Mouse (Mus musculus): ENCODE measurements around the gene Wwtr1.

Gene Wwtr1

DNA sequence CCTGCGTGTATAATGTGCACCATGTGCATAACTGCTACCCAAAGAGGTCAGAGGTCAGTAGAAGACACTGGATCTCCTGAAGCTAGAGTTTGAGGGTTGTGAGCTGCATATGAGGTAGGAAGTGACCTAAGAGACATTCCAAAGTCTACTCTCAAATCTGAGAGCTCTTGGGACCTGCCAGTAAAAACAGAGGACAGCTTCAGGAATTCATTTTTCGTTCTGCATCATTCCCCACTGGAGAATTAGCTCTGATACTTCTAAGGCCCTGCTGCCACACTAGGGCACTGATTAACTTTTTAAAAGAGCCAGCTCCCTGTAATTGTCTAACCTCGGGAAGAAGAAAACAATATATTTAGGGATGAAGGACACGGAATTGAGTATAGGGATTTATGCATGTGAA, 53.8 kb downstream of the Wwtr1 start:
- no peak for DNase-seq (ENCODE audit: low read depth in 1 of 2, low spot score in 2 of 2)

DNA sequence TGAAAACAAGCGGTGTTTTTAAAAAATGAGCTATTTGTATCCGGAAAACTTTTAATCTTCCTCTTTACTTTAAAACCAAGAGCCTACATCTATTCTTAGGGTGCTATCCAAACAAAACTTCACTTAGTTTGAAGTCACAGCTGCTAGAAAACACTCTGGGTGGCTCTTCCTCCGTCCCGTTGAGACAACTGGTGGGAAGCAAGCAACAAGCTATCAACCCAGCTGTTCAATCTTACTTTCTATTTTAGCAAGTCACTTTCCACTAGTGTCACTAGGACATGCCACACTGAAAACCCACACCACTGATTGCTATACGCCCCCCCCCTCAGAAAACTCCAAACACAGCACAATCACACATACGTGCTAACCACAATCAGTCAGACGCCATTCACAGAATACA, 55.7 kb downstream of the Wwtr1 start:
- no peak for DNase-seq (ENCODE audit: low read depth in 1 of 2, low spot score in 2 of 2)

DNA sequence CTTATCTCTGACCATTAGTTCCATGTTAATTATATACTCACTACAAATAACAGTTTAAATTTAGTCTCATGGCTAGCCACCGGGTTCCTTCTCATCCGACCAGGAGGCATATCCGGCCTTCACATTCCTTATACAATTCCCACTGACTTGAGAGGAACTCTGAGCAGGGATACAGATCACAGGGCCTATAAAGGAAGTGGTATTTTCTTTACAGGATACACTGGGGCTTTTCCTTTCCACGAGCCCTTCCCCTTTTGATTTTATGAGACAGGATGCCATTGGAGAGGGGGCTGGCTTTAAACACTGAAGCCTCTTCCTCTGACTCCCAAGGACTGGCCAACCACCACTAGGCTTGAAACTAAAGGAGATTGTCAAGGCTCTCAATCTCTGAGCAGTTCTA, 59.6 kb downstream of the Wwtr1 start:
- no peak for DNase-seq (ENCODE audit: low read depth in 1 of 2, low spot score in 2 of 2)

DNA sequence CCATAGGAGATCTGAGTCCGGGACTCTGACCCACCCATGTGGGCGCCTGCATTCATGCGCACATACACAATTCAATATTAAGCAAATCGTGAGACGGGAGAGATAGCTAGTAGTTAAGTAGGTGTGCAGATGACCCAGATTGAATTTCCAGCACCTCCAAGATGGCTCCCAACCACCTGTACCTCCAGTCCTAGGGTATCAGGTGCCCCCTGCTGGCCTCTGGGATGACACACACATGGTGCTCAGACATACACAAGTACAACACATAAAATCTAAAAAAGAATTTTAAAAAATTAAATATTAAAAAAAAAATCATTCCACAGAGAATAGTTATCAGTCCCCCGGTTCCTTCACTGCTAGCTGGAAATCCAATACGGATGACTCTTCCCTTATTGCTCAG, 60.7 kb downstream of the Wwtr1 start:
- no peak for DNase-seq (ENCODE audit: low read depth in 1 of 2, low spot score in 2 of 2)

DNA sequence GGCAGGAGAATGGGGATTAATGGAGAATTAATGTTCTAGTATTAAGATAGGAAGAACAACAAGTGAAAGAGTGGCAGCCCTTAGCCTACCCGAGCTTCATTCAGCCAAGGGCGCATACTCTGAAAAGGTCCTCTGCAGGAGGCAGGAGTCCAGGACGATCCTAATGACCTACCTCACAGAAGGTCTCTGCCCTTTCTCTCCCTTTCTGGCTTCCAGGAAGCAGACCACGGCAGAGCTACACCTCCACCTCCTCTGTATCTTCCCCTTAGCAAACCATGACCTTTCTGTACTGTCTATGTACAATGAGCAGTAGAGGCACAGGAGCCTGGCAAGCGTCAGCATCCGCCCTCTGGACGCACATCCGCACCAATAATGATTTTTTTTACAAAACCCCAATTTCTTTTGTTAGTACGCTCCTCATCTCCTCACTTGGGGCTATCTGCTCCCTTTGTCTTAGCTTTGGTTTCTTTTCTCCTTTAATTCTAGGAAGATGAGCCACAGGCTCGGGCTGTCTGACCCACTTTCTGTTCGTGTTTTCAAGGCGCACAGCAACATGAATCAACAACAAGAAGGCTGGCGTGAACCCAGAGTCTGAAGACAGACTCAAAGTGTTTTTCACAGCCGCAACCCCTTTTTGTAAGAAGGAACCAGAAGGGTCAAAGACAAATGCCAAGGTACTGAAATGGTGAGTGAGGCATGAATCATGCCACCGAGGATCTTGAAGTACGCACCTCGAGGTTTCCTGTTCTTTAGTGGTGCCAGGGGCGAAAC, 63.7 kb downstream of the Wwtr1 start:
- no peak for DNase-seq (ENCODE audit: low read depth in 1 of 2, low spot score in 2 of 2)

DNA sequence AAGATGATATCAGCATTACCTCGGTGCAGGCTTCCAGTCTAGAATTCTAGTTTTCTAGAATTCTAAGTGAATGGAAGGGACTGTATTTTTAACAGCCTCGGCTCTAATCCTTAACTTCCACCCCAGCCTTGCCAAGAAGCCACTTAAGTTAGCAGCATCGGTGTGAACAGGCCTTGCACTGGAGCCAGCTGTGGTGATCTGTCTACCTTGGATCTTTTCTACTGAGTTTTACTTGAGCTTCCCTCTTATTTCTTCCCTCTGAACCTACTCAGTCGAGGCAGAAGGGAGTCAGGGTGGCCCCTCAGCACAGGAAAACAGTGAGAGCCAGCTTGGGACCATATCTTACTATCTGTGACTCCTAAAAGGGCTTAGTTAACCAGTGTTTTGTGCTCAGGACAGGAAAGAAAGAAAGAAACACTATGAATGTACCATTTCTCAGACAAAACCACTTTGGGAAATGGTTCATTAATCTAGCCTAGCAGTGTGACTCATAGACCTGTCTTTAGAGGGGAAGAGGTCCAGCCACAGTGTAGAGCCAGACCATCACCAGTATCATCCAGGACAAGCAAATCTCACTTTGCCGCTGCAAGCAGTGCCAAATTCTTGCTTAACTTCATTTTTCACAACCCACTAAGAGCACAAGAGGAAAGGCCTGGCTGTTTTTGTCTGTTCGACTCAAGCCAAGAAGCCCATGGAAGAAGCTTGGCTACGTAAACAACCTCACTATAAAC, 65.6 kb downstream of the Wwtr1 start:
- DNase-seq (ENCODE audit: low read depth in 1 of 2, low spot score in 2 of 2), result no peak

DNA sequence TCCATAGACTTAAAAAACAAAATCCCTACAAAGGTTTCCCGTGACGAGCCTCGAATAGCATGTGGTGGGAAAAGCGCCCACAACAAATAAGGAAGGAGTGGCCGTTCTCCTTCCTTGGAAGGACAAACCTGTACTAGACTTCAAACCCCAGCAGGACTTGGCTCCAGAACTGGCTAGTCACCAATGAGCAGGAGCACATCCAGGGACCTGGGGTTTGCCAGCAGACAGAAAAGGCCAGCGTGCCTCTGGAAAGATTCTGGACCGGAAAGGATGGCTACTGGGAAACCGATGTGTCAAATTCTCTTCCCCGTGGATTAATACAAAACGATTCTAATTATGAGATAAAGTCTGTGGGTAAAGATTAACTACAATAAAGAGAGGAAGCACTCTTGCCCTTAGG, 69.7 kb downstream of the Wwtr1 start:
- DNase-seq (ENCODE audit: low read depth in 1 of 2, low spot score in 2 of 2), result no peak

DNA sequence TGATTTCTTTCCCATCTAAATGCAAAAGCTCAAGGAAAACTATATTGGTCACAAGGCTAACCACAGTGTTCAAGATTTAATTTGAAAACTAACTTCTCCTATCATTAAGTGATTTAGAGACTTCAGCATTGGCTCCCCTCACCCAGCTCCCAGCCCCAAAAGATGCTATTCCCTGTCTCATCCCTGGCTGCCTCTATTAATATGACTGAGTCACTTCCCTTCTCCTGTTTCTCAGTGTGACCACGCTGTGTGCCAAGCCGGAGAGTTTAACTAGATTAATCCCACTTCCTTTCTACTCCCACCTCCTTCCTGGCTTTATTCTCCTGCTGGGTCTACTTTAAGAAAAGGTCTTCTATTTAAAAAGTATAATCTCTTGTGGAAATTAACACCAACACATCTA, 71.0 kb downstream of the Wwtr1 start:
- DNase-seq (ENCODE audit: low read depth in 1 of 2, low spot score in 2 of 2), result no peak

DNA sequence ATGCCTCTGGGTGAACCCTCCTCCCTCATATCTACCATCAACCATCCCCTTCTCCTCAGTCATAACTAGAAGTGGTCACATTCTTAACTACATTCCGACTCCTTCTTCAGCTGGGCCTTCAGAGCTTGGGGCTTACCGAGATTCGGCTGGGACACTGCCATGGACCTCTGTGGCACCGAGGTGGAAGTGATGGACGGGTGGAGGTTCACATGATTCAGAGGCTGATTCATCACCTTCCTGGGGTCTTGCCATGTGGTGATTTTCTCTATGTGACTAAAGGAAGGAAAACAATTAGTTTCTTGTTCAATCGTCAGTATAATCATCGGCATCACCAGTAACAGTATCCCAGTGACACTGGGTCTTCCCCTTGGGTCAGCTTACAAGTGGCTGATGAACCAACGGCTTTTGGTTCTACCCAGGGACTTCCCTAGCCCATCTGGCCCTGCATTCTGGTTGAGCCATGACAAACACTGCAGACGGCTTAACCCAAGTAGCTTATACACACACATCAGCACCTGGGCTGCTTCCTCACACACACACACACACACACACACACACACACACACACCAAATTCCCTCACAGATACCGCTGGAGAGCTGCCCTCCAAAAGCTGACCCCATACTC, 74.0 kb downstream of the Wwtr1 start:
- no peak for DNase-seq (ENCODE audit: low read depth in 1 of 2, low spot score in 2 of 2)

DNA sequence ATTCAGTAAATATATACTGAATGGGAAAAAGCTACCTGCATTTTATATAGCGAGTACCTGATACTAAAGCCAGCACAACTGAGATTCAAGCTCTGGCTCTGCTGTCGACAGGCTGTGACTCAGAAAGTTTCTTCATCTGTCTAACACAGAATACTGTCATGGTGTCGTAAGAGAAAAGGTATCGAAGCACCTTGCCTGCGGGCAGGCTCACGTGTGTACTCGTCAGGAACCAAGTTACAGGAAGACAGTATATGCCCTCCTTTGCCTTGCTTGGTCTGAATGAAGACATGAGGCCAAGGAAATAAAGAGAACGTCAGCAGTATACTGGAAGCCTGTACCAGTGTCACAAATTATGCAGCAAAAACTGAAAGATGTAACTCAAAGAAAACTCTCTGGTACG, 74.9 kb downstream of the Wwtr1 start:
- DNase-seq (ENCODE audit: low read depth in 1 of 2, low spot score in 2 of 2), result no peak

DNA sequence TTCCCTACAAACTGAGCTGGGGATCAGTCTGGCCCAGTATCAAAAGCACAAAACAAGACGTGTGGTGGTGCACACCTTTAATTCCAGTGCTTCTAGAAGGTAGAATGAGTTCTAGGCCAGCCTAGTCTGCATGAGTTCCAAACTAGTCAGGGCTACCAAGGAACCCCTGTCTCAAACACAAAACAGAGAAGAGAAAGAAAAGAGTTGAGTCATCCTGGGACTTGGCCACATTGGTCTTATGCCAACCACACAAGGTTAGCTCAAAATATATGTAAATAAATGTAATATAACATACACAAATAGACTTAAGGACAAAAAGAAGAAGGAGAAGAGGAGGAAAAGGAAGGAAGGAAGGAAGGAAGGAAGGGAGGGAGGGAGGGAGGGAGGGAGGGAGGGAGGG, 77.9 kb downstream of the Wwtr1 start:
- DNase-seq (ENCODE audit: low read depth in 1 of 2, low spot score in 2 of 2), result no peak

DNA sequence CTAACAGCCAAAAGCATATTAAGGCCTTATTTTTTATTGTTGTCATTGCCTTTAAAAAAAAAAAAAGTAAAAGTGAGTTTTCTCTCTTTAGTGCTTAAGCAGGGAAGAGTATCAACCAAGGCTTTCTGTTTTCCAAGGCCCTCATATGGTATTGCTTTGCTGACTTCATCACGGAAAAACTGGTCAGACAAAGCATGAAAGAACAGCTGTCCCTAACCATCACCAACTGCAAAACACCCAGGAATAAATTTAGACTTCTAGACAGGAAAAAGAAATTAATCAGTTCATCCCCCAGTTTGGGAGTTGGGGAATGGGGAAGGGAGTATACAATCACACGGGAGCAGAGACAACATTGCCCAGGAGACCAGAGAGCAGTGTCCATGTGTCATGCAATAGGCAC, 79.3 kb downstream of the Wwtr1 start:
- no peak for DNase-seq (ENCODE audit: low read depth in 1 of 2, low spot score in 2 of 2)

DNA sequence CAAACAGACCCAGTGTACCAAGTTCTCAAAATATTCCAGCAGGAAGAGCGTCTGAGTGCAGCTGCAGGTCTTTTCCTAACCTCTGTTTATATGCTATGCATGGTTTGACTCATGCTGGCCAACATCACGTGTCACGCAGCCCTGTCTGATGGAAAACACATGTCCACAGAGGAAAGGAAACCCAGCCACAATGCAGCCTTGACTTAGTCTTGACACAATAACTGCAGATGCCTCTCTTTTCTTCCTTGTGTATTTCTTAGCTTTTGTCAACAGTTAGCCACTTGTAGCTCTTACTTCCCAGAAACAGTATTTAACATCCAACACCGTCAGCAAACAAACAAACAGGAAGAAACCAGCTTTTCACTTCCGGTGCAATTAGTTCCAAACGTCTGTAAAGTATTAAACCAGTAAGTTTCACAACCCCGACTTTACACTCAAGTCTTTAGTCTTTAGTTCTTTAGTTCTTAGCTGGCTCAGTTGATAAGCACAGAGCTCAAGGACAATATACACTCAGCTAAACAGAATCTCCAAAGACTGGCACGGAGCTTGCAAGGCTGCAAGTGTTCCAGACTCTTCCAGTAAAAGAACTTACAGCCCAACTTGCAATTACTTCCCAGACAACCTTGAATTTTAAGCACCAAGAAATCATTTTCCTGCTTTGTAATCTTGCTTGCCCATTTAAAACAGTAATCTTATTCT, 88.1 kb downstream of the Wwtr1 start:
- DNase-seq (ENCODE audit: low read depth in 1 of 2, low spot score in 2 of 2), result no peak

DNA sequence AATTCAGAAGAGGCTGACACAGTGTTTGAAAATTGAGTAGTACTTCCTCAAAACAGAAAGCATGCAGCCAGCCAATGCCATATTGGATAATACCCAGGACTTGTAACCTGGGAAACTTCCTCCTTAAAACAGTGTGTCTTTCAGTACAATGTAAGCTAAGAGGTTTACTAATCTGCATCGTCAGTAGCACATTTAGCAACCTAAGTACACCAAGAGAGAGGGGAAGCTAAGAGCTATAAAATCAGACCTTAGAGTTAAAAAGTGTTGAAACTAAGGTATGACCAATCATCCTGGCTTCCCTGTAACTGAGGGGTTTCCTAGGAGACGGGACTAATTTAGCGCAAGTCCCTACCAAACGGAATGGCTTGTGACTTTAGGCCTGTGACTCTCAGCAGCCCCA, 89.6 kb downstream of the Wwtr1 start:
- DNase-seq (ENCODE audit: low read depth in 1 of 2, low spot score in 2 of 2), result no peak

DNA sequence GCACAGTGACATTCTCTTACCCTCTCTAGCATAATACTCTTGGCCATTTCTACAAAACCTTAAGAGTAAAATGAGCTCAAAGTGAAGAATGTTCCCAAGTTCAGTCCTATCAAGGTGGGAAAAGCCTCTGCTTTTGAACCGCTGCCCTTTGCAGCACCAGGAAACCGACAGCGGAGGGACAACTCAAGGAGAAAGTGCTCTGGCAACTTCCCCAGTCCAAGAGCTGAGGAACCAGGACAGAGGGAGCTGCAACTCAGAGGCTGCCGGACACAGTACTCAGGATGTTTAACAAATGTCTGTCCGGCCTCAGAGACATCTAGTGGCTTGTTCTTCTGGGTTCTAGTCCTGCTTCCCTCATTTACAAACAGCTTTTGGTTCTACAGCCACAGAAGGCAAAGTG, 93.7 kb downstream of the Wwtr1 start:
- DNase-seq (ENCODE audit: low read depth in 1 of 2, low spot score in 2 of 2), result no peak

DNA sequence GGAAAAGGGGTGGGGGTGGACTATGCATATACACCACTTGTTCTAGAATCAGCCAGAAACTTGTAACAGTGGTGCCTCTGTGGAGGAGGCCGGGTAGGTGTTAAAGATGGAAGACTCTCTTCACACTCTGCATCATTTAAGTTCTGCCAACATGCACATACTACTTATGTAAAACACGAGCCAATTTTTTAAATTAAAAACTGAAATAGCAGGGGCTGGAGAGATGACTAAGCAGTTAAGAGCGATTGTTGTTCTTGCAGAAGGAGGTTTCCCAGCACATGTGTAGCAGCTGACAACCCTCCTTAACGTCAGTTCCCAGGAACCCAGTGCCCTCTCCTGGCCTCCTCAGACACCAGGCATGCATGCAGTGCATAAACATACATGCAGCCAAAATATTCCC, 95.1 kb downstream of the Wwtr1 start:
- no peak for DNase-seq (ENCODE audit: low read depth in 1 of 2, low spot score in 2 of 2)

DNA sequence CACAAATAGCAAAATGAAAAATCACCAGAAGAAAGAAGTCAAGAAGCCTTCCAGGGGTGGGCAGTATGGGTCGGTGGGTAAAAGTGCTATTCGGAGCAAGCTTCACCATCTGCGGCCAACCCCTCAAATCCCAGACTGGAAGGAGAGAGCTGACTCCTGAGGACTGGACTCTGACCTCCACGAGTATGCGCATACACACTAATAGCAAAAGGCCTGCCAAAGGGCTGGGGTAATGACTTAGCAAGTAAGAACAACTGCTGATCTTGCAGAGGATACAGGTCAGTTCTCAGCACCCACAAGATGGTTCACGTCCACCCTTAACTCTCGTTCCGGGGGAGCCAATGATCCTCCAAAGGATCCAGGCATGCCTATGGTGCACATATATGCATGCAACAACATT, 101.3 kb downstream of the Wwtr1 start:
- DNase-seq (ENCODE audit: low read depth in 1 of 2, low spot score in 2 of 2), result no peak

DNA sequence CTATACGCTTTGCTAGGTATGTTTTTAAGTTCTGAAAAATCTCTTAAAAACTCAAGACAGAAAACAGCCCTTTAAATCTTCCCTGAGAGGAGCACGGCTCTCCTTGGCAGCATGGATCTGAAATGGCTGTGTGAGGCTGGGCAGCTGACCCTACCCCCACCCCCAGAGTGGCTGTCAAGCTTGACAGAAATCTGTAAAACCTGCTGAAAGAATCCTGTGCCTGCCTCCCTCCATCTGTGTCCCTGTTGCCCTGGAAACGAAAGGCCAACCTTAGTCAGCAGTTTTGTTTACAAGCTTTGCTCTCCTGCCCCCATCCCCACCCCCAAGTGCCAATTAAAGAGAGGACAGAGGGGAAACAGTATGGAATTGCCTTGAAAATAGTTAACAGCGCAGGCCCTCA, 103.3 kb downstream of the Wwtr1 start:
- DNase-seq (ENCODE audit: low read depth in 1 of 2, low spot score in 2 of 2), result no peak

DNA sequence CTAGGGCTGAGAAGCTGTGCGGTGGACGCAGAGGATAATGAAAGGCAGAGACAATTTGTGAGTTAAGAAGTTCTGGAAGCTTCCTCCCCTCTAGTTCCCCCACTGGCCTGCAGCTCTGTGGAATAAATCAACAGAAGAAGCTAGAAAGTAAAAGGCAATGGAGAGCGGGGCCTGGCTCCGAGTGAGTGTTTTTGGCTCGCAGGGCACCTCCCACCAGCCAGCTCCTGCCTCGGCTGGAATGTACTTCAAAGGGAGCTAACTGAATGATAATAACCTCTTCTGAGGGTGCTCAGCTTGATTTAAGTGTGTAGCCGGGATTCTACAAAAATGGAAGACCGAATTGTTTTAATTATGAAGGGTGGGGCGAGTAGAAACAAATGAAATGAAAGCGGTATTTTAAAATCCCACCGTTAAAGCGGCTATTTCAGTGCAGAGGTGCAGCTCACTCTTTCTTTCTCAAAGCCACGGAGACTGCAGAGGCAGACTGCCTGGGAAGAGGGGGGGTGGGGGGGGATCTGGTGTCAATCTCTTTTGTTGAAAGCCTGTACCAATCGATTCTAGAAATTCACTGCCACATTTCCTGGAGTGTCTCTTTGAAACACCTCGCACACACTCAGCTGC, 104.6 kb downstream of the Wwtr1 start:
- no peak for DNase-seq (ENCODE audit: low read depth in 1 of 2, low spot score in 2 of 2)

DNA sequence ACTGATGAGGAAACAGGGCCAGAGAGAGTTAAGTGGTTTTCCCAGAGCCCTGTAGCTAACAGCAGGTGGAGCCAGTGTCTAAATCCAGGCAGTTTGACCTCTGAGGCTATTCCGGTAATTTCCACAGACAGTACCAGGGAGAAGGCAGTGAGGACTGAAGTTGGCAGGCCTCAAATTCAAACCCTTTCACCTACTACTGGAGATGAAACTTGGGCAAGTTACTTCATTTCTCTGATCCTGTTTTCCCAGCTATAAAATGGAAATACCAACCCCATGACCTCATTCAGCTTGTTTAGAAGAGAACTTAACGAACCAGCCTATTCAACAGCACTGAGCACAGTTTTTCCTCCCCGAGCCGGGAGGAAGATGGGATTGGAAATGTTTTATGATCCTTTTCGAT, 105.4 kb downstream of the Wwtr1 start:
- DNase-seq (ENCODE audit: low read depth in 1 of 2, low spot score in 2 of 2), result no peak

DNA sequence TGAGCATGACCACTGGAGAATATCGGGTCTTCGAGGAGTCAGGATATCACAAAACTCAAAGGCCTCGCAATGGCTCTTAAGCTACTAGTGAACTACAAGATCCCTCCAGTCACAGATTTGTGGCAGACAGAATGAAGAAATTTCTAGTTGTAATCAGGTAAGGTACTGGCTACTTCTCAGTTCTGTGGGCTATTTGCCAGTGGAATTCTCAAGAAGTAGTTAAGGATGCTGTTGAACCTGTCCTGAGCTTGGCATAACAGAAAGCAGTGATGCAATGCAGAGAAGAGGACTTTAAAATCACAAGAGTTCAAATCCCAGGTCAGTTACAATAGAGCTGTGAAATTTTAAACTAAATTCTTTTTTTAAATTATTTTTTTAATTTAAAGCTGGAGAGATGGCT, 106.4 kb downstream of the Wwtr1 start:
- DNase-seq (ENCODE audit: low read depth in 1 of 2, low spot score in 2 of 2), result no peak

All from monocyte, adult 2 months (primary cell).